In genomic region chr15:82963556-82964156, GRCm38 (mm10) we compare ENCODE assay signal across 9 mouse cellular contexts. TPM values are rescaled to one million over a fixed set of nuclear protein-coding genes. Genes with fewer than 3 reads are reported as not detected.
DNase-seq lines count a peak whose midpoint lies in the region; ATAC-seq and TF ChIP-seq lines count a peak whose summit lies in the region.
"Had no signal": no experiment of that assay in that cellular context is flagged by ENCODE, and none has a peak within 500 bp of the region (broad histone marks: within the 10 kb centered on the region; RNA-seq: fewer than 3 reads in every experiment).

No protein-coding gene starts in this region.

- TF ChIP-seq EP300 in ES-Bruce4 (IDR thresholded peaks at IDR 0.05; ENCODE audit: insufficient read depth, low read depth, low read length) = no peak

- H3K9ac ChIP-seq in heart, embryonic 14.5 days (ENCODE audit: low read length) = peak overlapping the region; percentile 78
- peak overlapping the region; percentile 90 for H3K9ac ChIP-seq in ES-Bruce4 (ENCODE audit: low read depth, poor library complexity, severe bottlenecking)
- H3K9ac ChIP-seq in forebrain, embryonic 14.5 days (ENCODE audit: low read length) = peak overlapping the region; percentile 87; the same call in 1 of the 2 replicates
- H3K9ac ChIP-seq in liver, embryonic 13.5 days = no peak overlapping the region

- peaks cover 33 to 53% of the 10 kb centered on the region in 2 experiments for H3K4me1 ChIP-seq in heart, embryonic 14.5 days (ENCODE audit: control insufficient read depth in 2 of 2, insufficient read depth in 2 of 2, low read length in 2 of 2)
- H3K4me1 ChIP-seq in ES-Bruce4 (ENCODE audit: control insufficient read depth, insufficient read depth, low read length) = peaks cover 5% of the 10 kb centered on the region
- peaks cover 57% of the 10 kb centered on the region for H3K4me1 ChIP-seq in forebrain, embryonic 14.5 days (ENCODE audit: control insufficient read depth, insufficient read depth, low read length)
- H3K4me1 ChIP-seq in liver, embryonic 13.5 days (replicated peaks) = peaks cover 16% of the 10 kb centered on the region

- DNase-seq in heart, adult 11 months = no peak
- DNase-seq in forebrain, embryonic 14.5 days (ENCODE audit: low spot score) = peak; percentile 70
- DNase-seq in liver, embryonic 13.5 days = no peak
- DNase-seq in thymus, postnatal 25 days = peak; percentile 29
- DNase-seq in MN1 (ENCODE audit: low spot score) = no peak

- no peaks in the 10 kb centered on the region for H3K9me3 ChIP-seq in heart, embryonic 14.5 days (ENCODE audit: control insufficient read depth, low read length)
- no peaks in the 10 kb centered on the region for H3K9me3 ChIP-seq in ES-Bruce4 (replicated peaks; ENCODE audit: control insufficient read depth, insufficient read depth, low read length, poor library complexity, severe bottlenecking)
- H3K9me3 ChIP-seq in forebrain, embryonic 14.5 days (replicated peaks; ENCODE audit: control insufficient read depth, low read length) = no peaks in the 10 kb centered on the region
- no peaks in the 10 kb centered on the region for H3K9me3 ChIP-seq in liver, embryonic 13.5 days (replicated peaks)

- peaks cover 25% of the 10 kb centered on the region for H3K27me3 ChIP-seq in heart, embryonic 14.5 days (ENCODE audit: control insufficient read depth, insufficient read depth, low read length)
- H3K27me3 ChIP-seq in ES-Bruce4 (ENCODE audit: control insufficient read depth, insufficient read depth, low read length, poor library complexity, severe bottlenecking) = no peaks in the 10 kb centered on the region
- peaks cover 3% of the 10 kb centered on the region; the same call in 1 of the 2 replicates for H3K27me3 ChIP-seq in forebrain, embryonic 14.5 days (replicated peaks; ENCODE audit: control insufficient read depth, insufficient read depth, low read length)
- H3K27me3 ChIP-seq in liver, embryonic 13.5 days = peaks cover 97% of the 10 kb centered on the region

- WGBS in heart, embryonic 14.5 days = 4% methylated on average over 10 of the region's 82 CpGs
- 0% methylated on average over 7 of the region's 82 CpGs for WGBS in forebrain, embryonic 14.5 days
- whole genome bisulfite sequencing in liver, embryonic 13.5 days (ENCODE audit: insufficient replicate concordance) = 2% methylated on average over 42 of the region's 82 CpGs

- peak overlapping the region; percentile 49 to 60 for H3K4me3 ChIP-seq in heart, embryonic 14.5 days (ENCODE audit: control insufficient read depth in 1 of 2, insufficient read depth in 1 of 2, low read depth in 1 of 2, low read length in 2 of 2)
- peak overlapping the region; percentile 61 for H3K4me3 ChIP-seq in ES-Bruce4 (ENCODE audit: low read depth, low read length)
- H3K4me3 ChIP-seq in forebrain, embryonic 14.5 days (ENCODE audit: low read depth, low read length) = peak overlapping the region; percentile 30
- peak overlapping the region; percentile 36 for H3K4me3 ChIP-seq in liver, embryonic 13.5 days (replicated peaks)

- H3K4me2 ChIP-seq in heart, embryonic 14.5 days (ENCODE audit: low read length) = peak overlapping the region; percentile 84
- peak overlapping the region; percentile 74 for H3K4me2 ChIP-seq in forebrain, embryonic 14.5 days (ENCODE audit: low read length)
- peak overlapping the region; percentile 63 for H3K4me2 ChIP-seq in liver, embryonic 13.5 days

- no peaks in the 10 kb centered on the region for H3K36me3 ChIP-seq in heart, embryonic 14.5 days (ENCODE audit: control insufficient read depth, insufficient read depth, low read length)
- H3K36me3 ChIP-seq in ES-Bruce4 (ENCODE audit: control insufficient read depth, insufficient read depth, low read length, poor library complexity, severe bottlenecking) = no peaks in the 10 kb centered on the region
- no peaks in the 10 kb centered on the region for H3K36me3 ChIP-seq in forebrain, embryonic 14.5 days (ENCODE audit: control insufficient read depth, insufficient read depth, low read length)
- no peaks in the 10 kb centered on the region for H3K36me3 ChIP-seq in liver, embryonic 13.5 days

- H3K27ac ChIP-seq in heart, embryonic 14.5 days (replicated peaks in 1 of 2; ENCODE audit: control insufficient read depth in 1 of 2, insufficient read depth in 1 of 2, low read depth in 2 of 2, low read length in 2 of 2) = peak overlapping the region in 1 of 2 experiments; percentile 57; a peak in 2 of 4 replicates
- H3K27ac ChIP-seq in ES-Bruce4 (ENCODE audit: insufficient read depth, low read length) = no peak overlapping the region
- H3K27ac ChIP-seq in forebrain, embryonic 14.5 days (ENCODE audit: low read depth, low read length) = peak overlapping the region; percentile 90
- no peak overlapping the region for H3K27ac ChIP-seq in liver, embryonic 13.5 days

- no peak for TF ChIP-seq CTCF in ES-Bruce4 (IDR thresholded peaks at IDR 0.05; ENCODE audit: low read depth, low read length)

- ATAC-seq in heart, embryonic 14.5 days (ENCODE audit: insufficient number of reproducible peaks, insufficient read depth, low FRiP score, low read depth) = peak; percentile 36; the same call in 1 of the 2 replicates
- no peak for ATAC-seq in forebrain, embryonic 14.5 days
- no peak for ATAC-seq in liver, embryonic 13.5 days (ENCODE audit: low read depth)
- ATAC-seq in activated CD4-positive, CD25-positive, alpha-beta regulatory T cell, adult 4 months = no peak
- ATAC-seq: Patski had no signal

- TF ChIP-seq POLR2A in ES-Bruce4 (IDR thresholded peaks at IDR 0.05; ENCODE audit: insufficient read depth, low read length) = no peak

RNA-seq across cellular contexts. Expression of gene Tcf20, which starts 24.0 kb away (rescaled TPM):
- polyA plus RNA-seq in heart, embryonic 14.5 days (2014; fragmentation: Nextera tagmentation; extraction: Ambion mirVana) = 6.7 and 7.2 TPM in 2 replicates
- polyA plus RNA-seq in ES-Bruce4 (2011; ENCODE audit: insufficient read depth, insufficient read length, low read depth, missing spikeins) = 104 and 108 TPM in 2 replicates
- 17.1 and 17.4 TPM in 2 replicates for polyA plus RNA-seq in forebrain, embryonic 14.5 days (2014; fragmentation: Nextera tagmentation; extraction: Ambion mirVana)
- polyA plus RNA-seq in liver, embryonic 13.5 days (2015; fragmentation: Nextera tagmentation; extraction: Ambion mirVana) = 3.0 and 3.1 TPM in 2 replicates
- 10 to 100 TPM; 12.2 to 16.0 TPM for polyA plus RNA-seq in activated CD4-positive, CD25-positive, alpha-beta regulatory T cell, adult 4 months (2017; shearing (Covaris generic))

Comparison
In these comparisons a context has a peak if more than half of its experiments do, and no peak if none do; other contexts are left out.
1. DNase-seq: peak in forebrain, embryonic 14.5 days (single experiment) and thymus, postnatal 25 days (single experiment); none in heart, adult 11 months (single experiment), liver, embryonic 13.5 days (single experiment) and MN1 (single experiment).
2. Peak in every context shown above with its lines, with median percentiles within 50 percentile points of each other: H3K4me2 ChIP-seq and H3K4me3 ChIP-seq.